Mouse (Mus musculus): ENCODE data around the gene Pp2d1.

Gene Pp2d1

DNA sequence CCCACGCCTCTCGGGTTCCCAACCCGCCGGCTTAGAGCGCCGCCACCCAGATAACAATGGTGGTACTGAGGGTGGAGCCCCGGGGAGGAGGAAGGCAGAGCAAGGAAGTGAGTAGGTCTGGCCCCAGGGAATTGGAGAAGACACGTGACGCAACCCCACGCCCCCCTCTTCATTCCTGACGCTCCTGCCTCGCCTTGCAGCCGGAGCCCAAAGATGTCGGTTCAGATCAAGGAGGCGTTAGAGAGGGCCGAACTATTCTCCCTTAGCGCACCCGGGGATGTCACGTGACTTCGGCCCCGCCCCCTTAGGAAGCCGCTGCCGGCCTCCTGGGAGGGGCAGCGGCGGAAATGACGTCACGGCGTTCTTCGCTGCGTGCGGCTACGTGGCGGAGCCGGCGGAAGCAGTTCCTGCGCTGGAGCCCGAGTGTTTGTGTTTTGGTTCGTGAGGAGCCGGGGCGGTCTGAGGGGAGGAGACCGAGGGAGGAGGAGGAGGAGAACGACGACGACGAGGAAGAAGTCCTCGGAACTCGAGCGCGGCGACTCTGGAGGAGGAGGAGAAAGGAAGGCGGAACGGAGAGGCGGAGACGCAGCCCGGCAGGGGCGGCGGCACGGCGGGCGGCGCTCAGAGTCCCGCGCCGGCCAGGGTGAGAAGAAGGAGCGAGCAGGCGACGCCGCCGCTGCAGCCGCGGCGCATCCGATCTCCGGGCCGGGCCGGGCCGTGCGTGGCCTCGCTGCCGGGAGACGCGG is 60.2 kb downstream of the Pp2d1 start, which contains the start of gene Rab5a:
Rab5a (plus strand) TSS at position 377 of the 746 bp plus-strand sequence.
- DNase-seq (ENCODE audit: low read depth) = peak; percentile 97

DNA sequence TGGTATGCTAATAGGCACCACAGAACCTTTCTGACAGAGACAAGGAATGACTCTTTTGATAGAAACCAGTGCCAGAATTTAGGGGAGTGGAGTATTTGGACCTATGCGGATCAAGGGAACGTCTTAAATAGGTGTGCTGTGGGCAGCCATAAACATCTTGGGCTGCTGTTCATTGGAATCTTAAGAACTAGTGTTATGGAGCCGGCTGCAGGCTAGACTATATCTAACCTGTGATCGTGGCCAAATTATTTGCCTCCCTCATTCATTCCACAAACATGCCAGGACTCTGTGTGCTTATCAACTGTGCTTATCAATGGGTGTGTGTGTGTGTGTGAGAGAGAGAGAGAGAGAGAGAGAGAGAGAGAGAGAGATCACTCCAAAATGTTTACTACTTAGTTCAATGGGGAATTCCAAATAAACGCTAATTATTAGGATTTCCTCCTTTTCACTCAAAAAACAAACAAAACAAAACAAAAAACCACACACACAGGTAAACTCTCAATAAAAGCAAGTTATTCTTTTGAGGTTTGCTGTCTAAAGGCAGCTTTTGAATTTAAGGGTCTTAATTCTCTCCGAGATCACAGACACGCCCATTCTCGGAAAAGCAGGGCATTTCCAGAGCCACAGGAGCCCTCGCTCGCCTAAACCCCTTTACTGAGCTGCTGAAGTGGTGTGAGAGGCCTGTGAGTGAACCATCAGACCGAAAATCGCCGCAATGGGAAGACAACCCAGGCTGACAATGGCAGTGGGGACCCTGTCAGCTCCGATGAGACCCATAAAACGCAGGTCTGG is 61.0 kb downstream of the Pp2d1 start:
- no peak for DNase-seq (ENCODE audit: low read depth)

DNA sequence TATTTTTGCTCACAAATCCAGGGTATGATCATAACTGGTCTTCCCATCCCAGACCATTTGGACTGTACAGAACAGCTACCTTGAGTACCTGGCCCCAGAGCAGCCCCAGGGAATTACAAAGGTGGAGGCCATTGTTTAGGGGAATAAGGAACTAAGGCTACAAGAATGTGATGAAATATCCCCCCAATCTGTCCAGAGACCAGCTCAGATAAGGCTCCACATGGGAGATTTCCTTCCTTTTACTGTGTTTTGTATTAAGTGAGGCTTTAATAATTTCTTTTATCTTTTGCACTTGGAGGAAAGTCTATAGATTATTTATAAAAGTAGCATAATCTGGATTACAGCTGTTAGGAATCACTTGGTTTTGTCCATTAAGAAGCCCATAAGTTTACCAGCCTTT is 70.6 kb downstream of the Pp2d1 start:
- DNase-seq (ENCODE audit: low read depth) = no peak

DNA sequence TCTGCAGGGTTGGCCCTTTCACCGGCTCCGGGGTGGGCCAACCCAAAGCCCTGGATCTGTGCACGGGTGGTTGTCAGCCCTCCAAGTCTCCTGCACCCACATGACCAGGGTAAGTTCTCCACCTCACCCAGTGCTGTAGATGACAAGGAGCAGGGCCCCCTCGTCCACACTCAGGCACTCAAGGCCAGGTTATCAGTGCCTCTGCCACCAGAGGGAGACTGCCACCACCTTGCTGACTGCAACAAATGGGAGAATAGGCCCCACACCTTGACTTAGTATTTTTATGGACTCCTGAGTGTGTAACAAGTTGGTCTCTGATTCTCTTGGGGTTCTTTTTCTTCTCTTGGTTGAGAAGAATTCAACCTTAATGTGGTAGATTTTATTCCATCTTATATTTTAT is 73.7 kb downstream of the Pp2d1 start:
- DNase-seq (ENCODE audit: low read depth) = no peak

DNA sequence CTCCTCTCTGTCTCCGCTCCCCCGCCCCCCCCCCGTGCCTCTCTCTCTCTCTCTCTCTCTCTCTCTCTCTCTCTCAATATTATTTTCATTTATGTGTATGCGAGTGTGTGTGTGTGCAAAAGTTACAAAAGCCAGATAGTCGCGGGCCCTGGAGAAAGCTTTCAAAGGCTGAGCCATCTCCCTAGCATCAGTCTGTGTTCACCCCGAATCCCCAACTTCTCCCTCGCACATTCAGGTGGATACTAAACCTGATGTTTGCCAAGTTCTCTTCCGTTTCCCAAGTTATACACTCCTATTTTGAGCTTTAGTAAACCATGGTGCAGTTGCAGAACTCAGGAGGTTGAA is 75.8 kb downstream of the Pp2d1 start:
- no peak for DNase-seq (ENCODE audit: low read depth)

DNA sequence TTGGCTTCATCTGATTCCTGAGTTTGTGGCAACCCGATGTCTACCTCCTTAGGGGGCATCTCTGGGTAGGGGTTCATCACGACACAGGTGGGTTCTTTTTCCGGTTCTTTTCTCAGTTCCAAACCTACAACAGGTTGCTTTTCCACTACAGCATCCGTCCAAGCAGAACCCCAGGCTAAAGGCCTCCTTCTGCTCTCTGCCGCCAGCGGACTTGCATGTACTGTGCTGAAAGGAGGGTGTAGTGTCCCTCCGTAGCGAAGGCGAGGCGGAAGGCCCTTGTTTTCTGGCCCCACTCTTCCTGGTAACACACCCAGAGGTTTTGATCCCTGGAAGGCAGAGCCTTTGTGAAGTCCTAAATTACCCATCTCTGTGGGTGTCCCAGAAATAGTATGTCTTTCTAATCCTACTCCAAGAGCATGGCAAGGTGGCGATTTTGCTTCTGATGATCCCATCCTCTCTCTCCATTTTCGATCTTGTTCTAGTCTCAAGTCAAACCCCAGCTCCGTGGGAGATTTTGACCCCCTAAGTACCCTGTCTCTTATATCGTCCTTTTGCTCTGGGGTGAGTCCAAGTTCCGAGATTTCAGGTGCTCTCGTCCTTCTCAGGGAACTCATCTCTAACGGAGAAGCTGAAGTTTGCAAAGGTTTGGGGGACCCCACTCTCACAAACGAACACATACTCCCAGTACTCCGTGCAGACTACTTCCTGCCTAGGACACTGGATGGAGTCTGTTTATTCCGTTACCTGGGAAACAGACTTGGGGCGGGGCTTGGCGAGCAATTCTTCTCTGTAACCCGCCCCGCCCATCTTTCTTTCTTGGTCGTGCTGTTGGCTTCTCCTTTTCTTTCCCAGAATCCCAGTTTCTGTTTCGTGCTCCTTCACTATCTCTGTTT is 76.4 kb downstream of the Pp2d1 start, which contains the start of gene Efhb:
Efhb (minus strand) TSS at position 719 of the 893 bp plus-strand sequence.
- peak; percentile 73 for DNase-seq (ENCODE audit: low read depth)
